Mouse (Mus musculus) testis, adult 2 months (tissue): Measurements from ENCODE around the gene Tmed11. TPM values are rescaled to one million over a fixed set of nuclear protein-coding genes. Genes with fewer than 3 reads are reported as not detected.
"Not testable (repeated sequence)": the region's sequence is repeated elsewhere in the genome, so short reads cannot be mapped to it uniquely, and the experiment has no call there.

Experiments
- H3K27ac ChIP-seq: fragments of 200-500 bp; 2 replicates; pipeline ENCODE4 v1.5.1; 2012; ENCODE audit warnings: low read depth, low read length; ENCODE audit not compliant: control insufficient read depth, insufficient read depth
- H3K27me3 ChIP-seq: fragments of 200-500 bp; 2 replicates; pipeline ENCODE4 v1.6.1; 2012; ENCODE audit warnings: mild to moderate bottlenecking, low read length, moderate library complexity; ENCODE audit not compliant: control insufficient read depth, insufficient read depth
- H3K36me3 ChIP-seq: fragments of 200-500 bp; 2 replicates; pipeline ENCODE4 v1.6.1; 2012; ENCODE audit warnings: mild to moderate bottlenecking, low read length; ENCODE audit not compliant: control insufficient read depth, insufficient read depth
- H3K4me1 ChIP-seq: fragments of 200-500 bp; 2 replicates; pipeline ENCODE4 v1.6.1; 2012; ENCODE audit warnings: low read length; ENCODE audit not compliant: control insufficient read depth, insufficient read depth
- H3K4me3 ChIP-seq: fragments of 200-500 bp; 2 replicates; pipeline ENCODE4 v1.5.1; 2012; ENCODE audit warnings: low read depth, mild to moderate bottlenecking, low read length, moderate library complexity, mixed read lengths; ENCODE audit not compliant: control insufficient read depth
- CTCF ChIP-seq: fragments of 200-500 bp; IDR thresholded peaks from 2 replicates; pipeline ENCODE4 v1.5.1; 2012; ENCODE audit warnings: low read depth, mild to moderate bottlenecking, inconsistent platforms, low read length, moderate library complexity; ENCODE audit not compliant: control insufficient read depth, insufficient read depth, insufficient replicate concordance
- POLR2A ChIP-seq: fragments of 200-500 bp; IDR thresholded peaks from 2 replicates; pipeline ENCODE4 v1.6.1; 2012; ENCODE audit warnings: low read depth, mild to moderate bottlenecking, inconsistent platforms, low read length, moderate library complexity; ENCODE audit not compliant: control insufficient read depth
- polyA plus RNA-seq: library from polyadenylated mRNA; depleted of rRNA; stranded (reverse); fragments of >200 nt; gene quantifications from 2 replicates; pipeline ENCODE4 v1.2.3, GENCODE M21; 2012

The Tmed11 gene
- polyA plus RNA-seq, 1 experiment = not detected

- H3K4me3 ChIP-seq = no peak overlapping the region
- TF ChIP-seq CTCF = no peak
- no peak for TF ChIP-seq POLR2A
- H3K27ac ChIP-seq = no peak overlapping the region
These were observed 36.8 kb downstream of the Tmed11 start for GRCm38 (mm10) chr5:108758396-108758795.

GRCm38 (mm10) chr5:108751258-108751657, 43.9 kb downstream of the Tmed11 start:
- H3K36me3 ChIP-seq, H3K27me3 ChIP-seq: not testable (repeated sequence)

More at GRCm38 (mm10) chr5:108758396-108758795, 36.8 kb downstream of the Tmed11 start:
- Histone ChIP-seq H3K36me3 (no peaks in the 10 kb centered on the region), H3K27me3 (no peaks in the 10 kb centered on the region), H3K4me1 (no peaks in the 10 kb centered on the region)

GRCm38 (mm10) chr5:108750328-108751210, 44.6 kb downstream of the Tmed11 start:
- H3K27me3 ChIP-seq = no peaks in the 10 kb centered on the region
- TF ChIP-seq CTCF (no peak), POLR2A (no peak)
- H3K4me1 ChIP-seq = no peaks in the 10 kb centered on the region
- H3K27ac ChIP-seq = no peak overlapping the region
- H3K4me3 ChIP-seq = no peak overlapping the region
- no peaks in the 10 kb centered on the region for H3K36me3 ChIP-seq

More at GRCm38 (mm10) chr5:108751258-108751657, 43.9 kb downstream of the Tmed11 start:
- not testable (repeated sequence) for H3K4me3 ChIP-seq, H3K27ac ChIP-seq, H3K4me1 ChIP-seq

GRCm38 (mm10) chr5:108744629-108745028, 50.5 kb downstream of the Tmed11 start:
- no peak for TF ChIP-seq CTCF
- TF ChIP-seq POLR2A = no peak
- Histone ChIP-seq H3K27me3 (no peaks in the 10 kb centered on the region), H3K4me3 (no peak overlapping the region), H3K36me3 (no peaks in the 10 kb centered on the region), H3K4me1 (no peaks in the 10 kb centered on the region), H3K27ac (no peak overlapping the region)

GRCm38 (mm10) chr5:108743856-108744255, 51.3 kb downstream of the Tmed11 start:
- H3K4me3 ChIP-seq = no peak overlapping the region
- H3K27ac ChIP-seq = no peak overlapping the region
- no peaks in the 10 kb centered on the region for H3K4me1 ChIP-seq
- H3K27me3 ChIP-seq = no peaks in the 10 kb centered on the region
- TF ChIP-seq CTCF = no peak
- TF ChIP-seq POLR2A = no peak
- H3K36me3 ChIP-seq = no peaks in the 10 kb centered on the region

- H3K36me3 ChIP-seq = no peaks in the 10 kb centered on the region
- H3K4me3 ChIP-seq = no peak overlapping the region
- H3K4me1 ChIP-seq = no peaks in the 10 kb centered on the region
- no peak overlapping the region for H3K27ac ChIP-seq
- H3K27me3 ChIP-seq = no peaks in the 10 kb centered on the region
- no peak for TF ChIP-seq POLR2A
These were observed 52.6 kb downstream of the Tmed11 start for GRCm38 (mm10) chr5:108742596-108742995.

- no peaks in the 10 kb centered on the region for H3K27me3 ChIP-seq
- no peak overlapping the region for H3K27ac ChIP-seq
- TF ChIP-seq POLR2A (no peak), CTCF (no peak)
- no peaks in the 10 kb centered on the region for H3K36me3 ChIP-seq
- H3K4me3 ChIP-seq = no peak overlapping the region
- no peaks in the 10 kb centered on the region for H3K4me1 ChIP-seq
These were observed 53.3 kb downstream of the Tmed11 start for GRCm38 (mm10) chr5:108741844-108742243.
